Mouse (Mus musculus) sigmoid colon, adult 10 weeks (tissue): ENCODE results near the gene Med19. TPM values are rescaled to one million over a fixed set of nuclear protein-coding genes. Genes with fewer than 3 reads are reported as not detected.

Experiments used
- polyA plus RNA-seq: library from polyadenylated mRNA; stranded (reverse); fragments of 350-450 nt; fragmentation: Illumina TruSeq; extraction: RNeasy Lipid Tissue Mini Kit (QIAGEN cat#74804); gene quantifications from one replicate; pipeline ENCODE4 v1.2.3, GENCODE M21; 2014; ENCODE audit warnings: low read depth, low replicate concordance

Med19 gene
- polyA plus RNA-seq: 48.3 TPM

DNA sequence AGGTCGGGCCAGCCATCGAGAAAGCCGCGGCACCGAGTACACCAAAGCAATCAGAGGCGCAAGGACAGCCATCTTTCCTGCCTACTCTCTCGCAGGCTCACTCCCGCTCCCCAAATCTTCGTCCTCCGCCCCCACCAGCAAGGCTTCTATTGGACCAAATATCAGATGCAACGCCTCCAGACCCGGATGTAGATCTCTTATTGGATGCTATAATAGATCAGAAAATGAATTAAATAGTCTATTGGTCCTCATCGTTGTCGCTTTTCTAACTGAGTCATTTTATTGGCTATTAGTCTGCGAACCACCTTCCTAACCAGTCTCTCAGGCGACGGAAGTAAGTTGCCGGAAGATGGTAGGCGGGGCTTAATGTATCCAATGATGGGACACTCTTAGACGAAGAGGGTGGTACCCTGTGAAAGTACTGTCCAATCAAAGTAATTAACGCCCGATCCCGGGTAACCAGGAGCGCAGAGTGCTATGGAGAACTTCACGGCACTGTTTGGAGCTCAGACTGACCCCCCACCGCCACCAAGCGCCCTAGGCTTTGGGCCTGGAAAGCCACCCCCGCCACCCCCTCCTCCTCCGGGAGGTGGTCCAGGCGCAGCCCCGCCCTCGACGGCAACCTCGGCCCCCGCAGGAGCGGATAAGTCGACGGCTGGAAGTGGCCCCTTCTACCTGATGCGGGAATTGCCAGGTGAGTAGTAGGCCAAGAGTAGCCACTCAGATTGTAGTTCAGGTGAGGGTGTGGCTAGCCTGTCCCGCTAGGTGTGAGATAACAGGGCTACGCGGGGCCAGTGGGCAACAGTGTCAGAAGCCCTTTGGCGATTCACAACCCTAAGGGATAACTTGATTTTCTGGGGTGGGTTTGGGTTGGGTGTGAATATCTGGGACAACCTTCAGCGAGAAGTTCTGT, at the start of gene Med19, which contains the start of gene Gm28635:
TSS of gene Med19 (plus strand) at position 435 of the 913 bp plus-strand sequence.
TSS of gene Gm28635 (minus strand) at position 74 of the 913 bp plus-strand sequence.

DNA sequence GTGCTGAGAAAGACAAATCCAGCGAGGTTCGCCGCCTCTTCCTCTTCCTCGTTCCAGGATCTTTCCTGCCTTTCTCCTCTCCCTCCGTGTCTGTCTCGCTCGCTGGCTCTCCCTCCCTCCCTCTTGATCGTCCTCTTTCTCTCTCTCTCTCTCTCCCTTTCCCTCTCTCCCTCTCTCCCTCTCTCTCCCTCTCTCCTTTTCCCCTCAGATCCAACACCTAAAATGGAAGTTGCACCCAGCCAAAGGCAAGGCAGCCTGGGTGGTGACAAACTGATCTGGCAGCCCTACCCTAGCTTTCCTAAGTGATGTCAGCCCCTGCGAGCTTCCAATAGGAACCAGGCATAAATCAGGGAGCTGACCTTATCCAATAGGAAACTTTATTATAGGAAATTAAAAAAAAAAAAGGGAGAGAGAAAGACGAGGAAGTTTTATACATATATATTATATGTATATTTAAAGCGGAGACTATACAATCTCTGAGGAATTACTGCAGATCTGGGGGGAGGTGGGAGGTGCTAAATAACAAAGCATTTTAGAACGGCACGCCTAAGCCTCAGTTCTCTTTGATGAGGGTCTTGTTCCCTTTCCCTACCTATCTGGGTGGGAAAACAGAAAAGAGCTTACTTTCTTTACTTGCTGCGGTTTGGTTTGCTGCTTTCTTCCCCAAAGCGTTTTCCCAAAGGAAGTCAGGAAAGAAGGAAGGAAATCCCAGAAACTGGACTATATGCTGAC, 27.6 kb upstream of the Med19 start, which contains the start of gene Ctnnd1:
TSS of gene Ctnnd1 (minus strand) at position 302 of the 732 bp plus-strand sequence.

DNA sequence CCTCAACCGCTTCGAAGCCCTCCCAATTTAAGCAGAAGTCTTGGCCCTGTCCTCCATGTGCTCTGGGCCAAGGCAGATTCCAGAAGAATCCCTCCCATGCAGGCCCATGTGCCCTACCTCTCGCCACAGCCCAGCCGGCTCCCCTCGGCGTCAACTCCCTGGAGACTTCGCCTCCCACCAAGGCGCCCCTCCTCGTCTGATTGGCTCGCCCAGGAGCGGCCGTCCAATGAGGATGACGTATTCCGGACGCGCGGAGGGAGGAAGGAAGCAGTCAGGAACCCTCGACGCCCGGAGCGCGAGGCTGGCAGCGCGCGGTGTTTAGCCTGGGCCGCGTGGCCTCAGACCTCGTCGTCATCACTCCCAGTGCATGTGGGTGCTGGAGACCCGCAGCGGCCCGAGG, 19.4 kb upstream of the Med19 start, which contains the start of gene Btbd18:
TSS of gene Btbd18 (plus strand) at position 274 of the 400 bp plus-strand sequence.

DNA sequence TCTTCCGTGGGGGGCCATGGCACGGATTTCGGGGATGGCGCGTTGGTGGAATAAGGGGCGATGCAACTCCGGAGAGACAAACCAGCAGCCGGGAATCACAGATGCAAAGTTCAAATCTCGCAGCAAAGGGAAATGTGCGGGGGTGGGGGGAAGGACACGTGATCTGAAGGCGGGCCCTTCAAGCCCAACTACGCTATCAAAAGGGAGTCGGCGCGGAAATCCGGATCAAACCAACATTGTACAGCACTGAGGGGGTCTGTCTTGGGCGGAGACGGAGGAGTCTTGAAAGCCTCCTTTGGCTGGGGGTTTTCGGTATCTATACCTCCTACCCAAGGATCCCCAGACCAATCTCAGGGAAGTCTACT, 7.7 kb upstream of the Med19 start, which contains the start of gene Selenoh:
TSS of gene Selenoh (minus strand) at position 202 of the 365 bp plus-strand sequence.

DNA sequence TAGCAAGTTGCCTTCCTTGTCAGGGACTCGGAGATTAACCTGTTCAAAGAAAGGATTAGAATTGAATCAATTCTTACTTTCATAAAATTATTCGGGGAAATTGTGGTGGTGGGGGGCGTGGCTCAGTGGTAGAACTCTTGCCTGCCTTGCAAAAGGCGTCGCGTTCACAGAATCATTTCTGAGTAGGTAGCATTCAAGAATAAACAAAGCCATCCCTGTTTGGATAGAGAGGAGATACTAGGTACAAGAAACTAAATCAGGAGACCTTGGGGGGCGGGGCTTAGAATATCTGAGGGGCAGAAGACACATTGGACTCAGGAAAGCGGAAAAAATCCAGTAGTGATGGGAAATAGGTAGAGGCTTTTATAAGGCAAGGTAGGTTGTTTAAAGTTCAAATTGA, 814 bp downstream of the Med19 start, which contains the start of gene Tmx2:
TSS of gene Tmx2 (minus strand) at position 125 of the 400 bp plus-strand sequence.

DNA sequence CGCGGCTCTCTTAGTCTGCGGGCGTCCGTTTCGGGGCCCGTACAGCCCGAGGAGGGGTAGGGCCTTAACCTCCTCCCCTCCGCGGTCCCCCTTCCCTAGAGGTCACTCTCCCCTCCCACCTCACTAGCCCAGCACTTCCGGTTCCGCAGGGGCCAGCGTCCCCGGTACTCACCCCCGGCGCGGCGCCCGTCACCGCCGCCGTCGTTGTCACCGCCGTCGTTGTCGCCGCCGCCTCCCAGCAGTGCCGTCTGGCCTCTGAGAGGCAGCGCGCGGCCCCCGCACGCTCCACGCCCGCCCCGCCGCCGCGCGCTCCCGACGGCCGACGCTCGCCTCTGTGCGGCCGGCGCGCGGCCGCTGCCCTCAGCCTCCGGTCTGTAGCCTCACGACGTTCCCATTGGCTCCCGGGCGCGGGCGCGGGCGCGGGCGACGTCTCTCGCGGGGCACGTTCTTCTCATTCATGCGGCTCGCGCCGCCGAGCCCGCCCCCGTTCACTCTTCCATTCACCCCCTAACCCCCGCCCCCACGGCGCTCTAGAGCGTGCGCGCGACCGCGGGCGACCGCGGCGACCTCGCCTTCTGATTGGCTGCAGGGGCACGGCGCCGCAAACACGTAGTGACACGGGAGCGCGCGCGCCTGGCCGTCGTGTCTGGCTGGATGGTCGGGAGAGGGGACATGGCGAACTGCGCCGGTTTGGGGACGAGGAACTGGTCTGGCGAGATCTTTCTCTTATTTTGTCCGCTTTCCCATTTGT, 36.8 kb downstream of the Med19 start, which contains the start of gene Zdhhc5:
TSS of gene Zdhhc5 (minus strand) at position 370 of the 751 bp plus-strand sequence.

DNA sequence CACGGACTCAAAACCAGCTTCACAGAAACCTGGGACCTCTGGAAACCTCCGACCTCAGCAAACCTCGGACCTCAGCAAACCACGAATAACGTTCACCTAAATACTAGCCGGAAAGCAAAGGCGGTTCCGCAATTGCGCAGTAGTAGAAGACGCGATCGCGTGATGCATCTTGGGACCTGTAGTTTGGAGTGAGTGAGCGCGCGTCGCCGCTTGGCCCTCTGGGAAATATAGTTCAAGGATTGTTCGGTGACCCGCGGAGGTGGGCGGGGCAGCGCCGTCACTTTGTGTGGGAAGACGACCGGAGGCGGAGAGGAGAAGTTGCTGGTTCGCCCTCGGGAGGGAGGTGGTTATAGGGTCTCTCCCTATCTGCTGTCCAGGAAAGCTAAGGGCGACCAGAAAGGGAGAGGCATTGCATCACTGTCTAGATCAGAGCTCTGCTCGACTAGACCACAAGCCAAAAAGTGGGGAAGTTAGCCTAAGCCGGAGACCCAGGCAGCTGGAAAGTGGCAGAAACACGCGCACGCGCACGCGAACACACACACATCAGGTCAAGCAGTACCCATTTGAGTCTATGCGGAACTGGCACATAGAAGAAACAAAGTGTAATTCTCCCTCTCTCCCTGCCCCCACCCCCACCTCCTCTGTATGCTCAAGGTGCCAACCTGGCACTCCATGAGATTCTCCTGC, 49.1 kb downstream of the Med19 start, which contains the start of gene Clp1:
TSS of gene Clp1 (minus strand) at position 179 of the 687 bp plus-strand sequence.

DNA sequence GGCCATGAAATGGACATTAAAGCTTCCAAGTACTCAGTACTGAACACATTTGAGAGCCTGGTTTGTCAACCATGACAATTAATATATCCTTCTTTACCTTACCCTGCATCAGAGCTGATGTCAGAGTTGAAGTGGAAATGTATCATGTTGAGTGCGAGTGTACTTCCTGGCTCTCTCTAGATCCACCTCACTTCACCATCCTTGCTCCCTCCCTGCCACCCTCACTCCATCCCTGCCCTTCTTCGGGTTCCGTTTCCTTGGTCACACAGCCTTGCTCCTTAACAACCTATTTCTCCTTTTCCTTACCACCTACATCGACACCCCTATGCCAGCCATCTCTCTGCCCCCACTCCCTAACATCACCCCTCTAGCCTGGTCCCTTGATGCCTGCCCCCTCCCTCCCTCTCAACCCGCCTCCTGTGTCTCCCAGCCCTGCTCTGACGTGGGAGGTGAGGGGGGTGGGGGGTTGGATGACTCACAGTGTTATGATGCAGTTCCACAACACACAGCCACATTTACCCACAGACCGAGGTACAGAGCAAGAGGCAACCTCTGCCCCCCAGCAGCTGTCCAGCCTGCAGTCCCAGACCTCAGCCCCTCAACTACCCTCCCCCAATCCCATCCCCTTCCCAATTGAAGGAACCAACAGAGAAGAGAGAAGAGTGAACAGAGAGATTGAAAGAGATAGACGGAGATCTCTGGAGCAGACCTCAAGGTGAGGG, 55.5 kb downstream of the Med19 start, which contains the start of gene Ypel4:
TSS of gene Ypel4 (plus strand) at position 480 of the 722 bp plus-strand sequence.

Other genes starting within 250 kb of the Med19 start
- gene Tfpi, start 201.6 kb upstream of the Med19 start, polyA plus RNA-seq: 60.6 TPM
- gene Ctnnd1, start 27.6 kb upstream of the Med19 start, polyA plus RNA-seq: 493 TPM
- not detected for gene Btbd18, start 19.3 kb upstream of the Med19 start, polyA plus RNA-seq
- gene Selenoh, start 7.6 kb upstream of the Med19 start, polyA plus RNA-seq: 9.6 TPM
- not detected for gene Gm28635, start 361 bp upstream of the Med19 start, polyA plus RNA-seq
- 73.2 TPM for gene Tmx2, start 738 bp downstream of the Med19 start, polyA plus RNA-seq
- gene Zdhhc5, start 36.8 kb downstream of the Med19 start, polyA plus RNA-seq: 138 TPM
- gene Clp1, start 48.9 kb downstream of the Med19 start, polyA plus RNA-seq: 23.9 TPM
- gene Ypel4, start 55.7 kb downstream of the Med19 start, polyA plus RNA-seq: 2.0 TPM
- gene Gm19426, start 65.3 kb downstream of the Med19 start, polyA plus RNA-seq: not detected
- gene Serping1, start 97.0 kb downstream of the Med19 start, polyA plus RNA-seq: 23.3 TPM
- 21.1 TPM for gene Ube2l6, start 120.4 kb downstream of the Med19 start, polyA plus RNA-seq
- not detected for gene Smtnl1, start 144.2 kb downstream of the Med19 start, polyA plus RNA-seq
- gene Timm10, start 148.6 kb downstream of the Med19 start, polyA plus RNA-seq: 1.4 TPM
- 2.2 TPM for gene Slc43a1, start 160.4 kb downstream of the Med19 start, polyA plus RNA-seq
- gene Rtn4rl2, start 208.3 kb downstream of the Med19 start, polyA plus RNA-seq: not detected